Mouse (Mus musculus) CH12.LX (cell line): ENCODE measurements around the gene Akt2. TPM values are rescaled to one million over a fixed set of nuclear protein-coding genes. Genes with fewer than 3 reads are reported as not detected.

Experiments used
- DNase-seq: peaks from one replicate; pipeline ENCODE4 v3.0.0-alpha.2; 2013; ENCODE audit errors: extremely low read depth
- H3K27ac ChIP-seq: 2 replicates; pipeline ENCODE4 v1.5.1; 2012; ENCODE audit warnings: low read depth, mild to moderate bottlenecking, control low read depth, moderate library complexity; ENCODE audit not compliant: insufficient read depth
- H3K27me3 ChIP-seq: replicated peaks from 2 replicates; pipeline ENCODE3; 2012; ENCODE audit warnings: inconsistent platforms
- H3K36me3 ChIP-seq, 2 experiments: replicated peaks in 1 of 2; 2 replicates each; pipeline versions ENCODE3 to v1.6.1; 2012; ENCODE audit warnings: inconsistent platforms in 1 of 2, low read length in 1 of 2, mild to moderate bottlenecking in 1 of 2, mixed read lengths in 1 of 2, moderate library complexity in 1 of 2; ENCODE audit not compliant: control insufficient read depth in 1 of 2, insufficient read depth in 1 of 2
- H3K4me1 ChIP-seq, 2 experiments: 2 replicates each; pipeline ENCODE4 v1.6.1; 2012; ENCODE audit warnings: inconsistent platforms in 1 of 2, moderate library complexity in 1 of 2; ENCODE audit not compliant: insufficient read depth in 2 of 2, control insufficient read depth in 1 of 2
- H3K4me2 ChIP-seq: 2 replicates; pipeline ENCODE4 v1.6.1; 2012; ENCODE audit warnings: low read depth, mild to moderate bottlenecking, control low read depth; ENCODE audit not compliant: poor library complexity, insufficient read depth, severe bottlenecking
- H3K4me3 ChIP-seq, 3 experiments: fragments of 150-350 bp in 1 of 3; sonication (generic) in 1 of 3; replicated peaks in 1 of 3; 2 replicates each; pipeline versions ENCODE3 to v1.5.1; 2011 to 2012; ENCODE audit warnings: low read depth in 2 of 3, low read length in 2 of 3, mild to moderate bottlenecking in 2 of 3, moderate library complexity in 2 of 3, control low read depth in 1 of 3, improper control_type of control experiment in 1 of 3, inconsistent platforms in 1 of 3, mixed read lengths in 1 of 3; ENCODE audit not compliant: poor library complexity in 1 of 3
- H3K79me2 ChIP-seq: replicated peaks from 2 replicates; pipeline ENCODE4 v1.6.1; 2012; ENCODE audit warnings: mild to moderate bottlenecking, moderate library complexity; ENCODE audit not compliant: control insufficient read depth, poor library complexity, insufficient read depth, severe bottlenecking; ENCODE audit errors: extremely low read depth
- H3K9ac ChIP-seq: 2 replicates; pipeline ENCODE4 v1.6.1; 2012; ENCODE audit warnings: low read depth, mild to moderate bottlenecking, control low read depth, moderate library complexity; ENCODE audit not compliant: insufficient read depth
- H3K9me3 ChIP-seq: replicated peaks from 2 replicates; pipeline ENCODE3; 2012; ENCODE audit warnings: low read length, inconsistent platforms, mixed read lengths
- BHLHE40 ChIP-seq: IDR thresholded peaks from 2 replicates; pipeline ENCODE4 v1.6.1; 2011; ENCODE audit warnings: mild to moderate bottlenecking, low read depth, low read length, improper control_type of control experiment
- CHD2 ChIP-seq: IDR thresholded peaks from 2 replicates; pipeline ENCODE4 v1.6.1; 2011; ENCODE audit warnings: low read length, improper control_type of control experiment
- E2F4 ChIP-seq: IDR thresholded peaks from 2 replicates; pipeline ENCODE4 v1.6.1; 2011; ENCODE audit warnings: low read depth, low read length, improper control_type of control experiment; ENCODE audit not compliant: insufficient replicate concordance
- EP300 ChIP-seq: IDR thresholded peaks from 2 replicates; pipeline ENCODE4 v1.6.1; 2011; ENCODE audit warnings: low read length, improper control_type of control experiment
- ETS1 ChIP-seq: conservative IDR thresholded peaks from 2 replicates; pipeline ENCODE4 v1.6.1; 2012; ENCODE audit warnings: low read depth, mild to moderate bottlenecking, inconsistent platforms, low read length, improper control_type of control experiment, moderate library complexity
- HCFC1 ChIP-seq: IDR thresholded peaks from 2 replicates; pipeline ENCODE4 v1.6.1; 2012; ENCODE audit warnings: low read depth, mild to moderate bottlenecking, inconsistent platforms, low read length, improper control_type of control experiment
- KAT2A ChIP-seq: IDR thresholded peaks from 2 replicates; pipeline ENCODE4 v1.6.1; 2012; ENCODE audit warnings: low read length, improper control_type of control experiment, inconsistent platforms; ENCODE audit not compliant: insufficient replicate concordance
- MAFK ChIP-seq: IDR thresholded peaks from 2 replicates; pipeline ENCODE4 v1.6.1; 2011; ENCODE audit warnings: low read length, improper control_type of control experiment; ENCODE audit not compliant: insufficient replicate concordance
- MXI1 ChIP-seq: IDR thresholded peaks from 2 replicates; pipeline ENCODE4 v1.6.1; 2011; ENCODE audit warnings: mild to moderate bottlenecking, low read depth, low read length, improper control_type of control experiment
- MYC ChIP-seq: IDR thresholded peaks from 2 replicates; pipeline ENCODE4 v1.6.1; 2011; ENCODE audit warnings: low read depth, mild to moderate bottlenecking, improper control_type of control experiment, low read length
- NELFE ChIP-seq: IDR thresholded peaks from 2 replicates; pipeline ENCODE4 v1.6.1; 2011; ENCODE audit warnings: low read depth, low read length, improper control_type of control experiment
- PAX5 ChIP-seq: IDR thresholded peaks from 2 replicates; pipeline ENCODE4 v1.6.1; 2012; ENCODE audit warnings: low read length, inconsistent platforms, mixed read lengths
- RAD21 ChIP-seq: IDR thresholded peaks from 2 replicates; pipeline ENCODE4 v1.6.1; 2011; ENCODE audit warnings: low read depth, mild to moderate bottlenecking, low read length, improper control_type of control experiment, moderate library complexity
- RCOR1 ChIP-seq: conservative IDR thresholded peaks from 2 replicates; pipeline ENCODE4 v1.6.1; 2012; ENCODE audit warnings: low read depth, mild to moderate bottlenecking, inconsistent platforms, low read length, improper control_type of control experiment
- SIN3A ChIP-seq: IDR thresholded peaks from 2 replicates; pipeline ENCODE4 v1.6.1; 2012; ENCODE audit warnings: low read length, improper control_type of control experiment, inconsistent platforms
- SMC3 ChIP-seq: IDR thresholded peaks from 2 replicates; pipeline ENCODE4 v1.6.1; 2011; ENCODE audit warnings: low read depth, low read length, improper control_type of control experiment
- TBP ChIP-seq: conservative IDR thresholded peaks from 2 replicates; pipeline ENCODE4 v1.6.1; 2011; ENCODE audit warnings: low read depth, low read length, improper control_type of control experiment
- TCF12 ChIP-seq: IDR thresholded peaks from 2 replicates; pipeline ENCODE4 v1.6.1; 2014; ENCODE audit warnings: low read depth, mild to moderate bottlenecking, inconsistent platforms, low read length, improper control_type of control experiment
- UBTF ChIP-seq: IDR thresholded peaks from 2 replicates; pipeline ENCODE4 v1.6.1; 2012; ENCODE audit warnings: low read depth, mild to moderate bottlenecking, inconsistent platforms, low read length, improper control_type of control experiment, moderate library complexity
- ZC3H11A ChIP-seq: IDR thresholded peaks from 2 replicates; pipeline ENCODE4 v1.6.1; 2012; ENCODE audit warnings: low read depth, mild to moderate bottlenecking, inconsistent platforms, low read length, improper control_type of control experiment
- dilution Hi-C: fragments of 300-500 bp; cut with MboI; formaldehyde crosslinking; loops from 2 replicates; pipeline ENCODE4 v1.14.3; 2020; ENCODE audit warnings: low sequenced_read_pairs; ENCODE audit not compliant: extremely low pct_unique_long_range_greater_than_20kb, extremely low pct_ligation_motif_present
- in situ Hi-C: fragments of 300-500 bp; cut with MboI; formaldehyde crosslinking; loops from 3 replicates; pipeline ENCODE4 v1.14.3; 2019; ENCODE audit warnings: low sequenced_read_pairs, low pct_ligation_motif_present, low pct_unique_long_range_greater_than_20kb, mixed read lengths
- polyA plus RNA-seq: library from polyadenylated mRNA; unstranded; fragments of >175 nt; gene quantifications from 2 replicates; pipeline ENCODE4 v1.2.1, GENCODE M21; 2012; ENCODE audit warnings: low read depth; ENCODE audit not compliant: insufficient read length
- total RNA-seq, 2 experiments: library from RNA; depleted of rRNA; stranded (reverse); fragments of 300-350 nt in 1 of 2; fragments of >200 nt in 1 of 2; gene quantifications; 2 replicates each; pipeline ENCODE4 v1.2.3; 2012 to 2014

Akt2 gene
- total and polyA plus RNA-seq, 3 experiments = 39.5 to 77.3 (median 40.3) TPM

DNA sequence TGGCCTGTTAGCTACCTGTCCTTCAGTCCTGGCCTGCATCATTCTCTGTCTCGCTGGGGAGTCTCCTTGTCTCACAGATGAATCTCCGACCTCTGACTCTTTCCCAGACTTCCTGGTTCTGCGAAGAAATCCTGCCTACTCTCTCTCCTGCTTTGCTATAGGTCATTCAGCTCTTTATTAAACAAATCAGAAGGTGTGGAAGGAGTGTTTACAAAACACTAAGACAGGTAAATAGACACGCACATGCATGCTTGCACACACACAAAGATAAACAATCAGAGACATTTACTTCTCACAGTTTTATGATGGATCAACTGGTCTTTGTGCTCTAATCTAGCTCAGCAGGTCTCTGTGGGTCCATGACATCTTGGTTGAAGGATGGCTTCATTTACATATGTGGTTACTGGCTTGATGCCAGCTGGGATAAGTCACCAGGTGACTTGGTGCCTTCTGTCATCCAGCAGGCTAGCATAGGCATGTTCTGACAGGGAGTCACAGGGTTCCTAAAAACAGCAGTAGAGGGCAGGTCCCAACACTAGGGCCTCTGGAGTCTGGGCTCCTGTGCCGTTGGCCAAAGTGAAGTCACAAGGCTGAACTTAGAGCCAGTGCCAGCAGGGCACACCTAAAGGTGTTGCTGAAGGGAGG, 21.6 kb upstream of the Akt2 start:
- no peak overlapping the region for H3K9ac ChIP-seq
- H3K9me3 ChIP-seq = no peaks in the 10 kb centered on the region
- peaks cover 50 to 80% of the 10 kb centered on the region in 2 experiments for H3K36me3 ChIP-seq
- dilution Hi-C loops = no loop called here
- TF ChIP-seq ETS1 (peak; percentile 31; the same call in 1 of the 2 replicates), TCF12 (0 out of 2 replicates have a peak, but pooled peaks have one; percentile 12), RAD21 (no peak)
- TF ChIP-seq, all 38 proteins: peak for 2
- Histone ChIP-seq H3K4me1 (peaks cover 0 to 13% of the 10 kb centered on the region in 2 experiments; a peak in 2 of 4 replicates), H3K4me3 (no peak overlapping the region), H3K79me2 (no peaks in the 10 kb centered on the region), H3K4me2 (no peak overlapping the region), H3K27ac (no peak overlapping the region), H3K27me3 (no peaks in the 10 kb centered on the region)
- DNase-seq = peak; percentile 36
- in situ Hi-C loops = no loop called here

- Histone ChIP-seq H3K4me1 (peaks cover 0 to 17% of the 10 kb centered on the region in 2 experiments; a peak in 2 of 4 replicates), H3K4me2 (no peak overlapping the region), H3K4me3 (no peak overlapping the region), H3K79me2 (no peaks in the 10 kb centered on the region), H3K9ac (no peak overlapping the region), H3K9me3 (no peaks in the 10 kb centered on the region), H3K27me3 (no peaks in the 10 kb centered on the region), H3K27ac (no peak overlapping the region), H3K36me3 (peaks cover 58 to 87% of the 10 kb centered on the region in 2 experiments)
- in situ Hi-C loops = no loop called here
- no peak for DNase-seq
- TF ChIP-seq MXI1 (no peak), EP300 (no peak), RCOR1 (no peak), TBP (no peak), HCFC1 (no peak), CHD2 (no peak), SMC3 (no peak), MAFK (no peak), E2F4 (no peak), ZC3H11A (no peak), RAD21 (no peak), UBTF (no peak), ETS1 (no peak), PAX5 (no peak), MYC (no peak), KAT2A (no peak), SIN3A (no peak), BHLHE40 (no peak), NELFE (no peak)
- dilution Hi-C loops = no loop called here
Measured at GRCm38 (mm10) chr7:27572133-27572532, 19.2 kb upstream of the Akt2 start.
